Mouse (Mus musculus): ENCODE measurements around the gene Dedd. TPM values are rescaled to one million over a fixed set of nuclear protein-coding genes. Genes with fewer than 3 reads are reported as not detected.

Dedd gene
- total RNA-seq, 1 experiment: 23.9 TPM

GRCm38 (mm10) chr1:171369845-171370556 lies 41.1 kb downstream of the Dedd start, which contains the start of gene Nectin4:
TSS of gene Nectin4 (plus strand) at chr1:171370099.
- TF ChIP-seq MAFK (IDR thresholded peaks at IDR 0.05; ENCODE audit: insufficient read depth, low read depth, low read length) (no peak), ZNF384 (IDR thresholded peaks at IDR 0.05; ENCODE audit: low read depth, low read length) (no peak), ZC3H11A (IDR thresholded peaks at IDR 0.05; ENCODE audit: borderline replicate concordance, low read depth, low read length) (no peak), CHD2 (IDR thresholded peaks at IDR 0.05; ENCODE audit: low read depth, low read length) (no peak), HCFC1 (IDR thresholded peaks at IDR 0.05; ENCODE audit: borderline replicate concordance, insufficient read depth, low read length) (no peak)
- Histone ChIP-seq H3K9me3 (ENCODE audit: control insufficient read depth, insufficient read depth, low read depth, low read length) (no peaks in the 10 kb centered on the region), H3K9ac (ENCODE audit: insufficient read depth, low read depth, low read length, poor library complexity, severe bottlenecking) (no peak within 1 kb of the TSS), H3K4me3 (ENCODE audit: insufficient read depth in 1 of 2, low read depth in 1 of 2, low read length in 2 of 2, poor library complexity in 1 of 2, severe bottlenecking in 1 of 2) (peak within 1 kb of the TSS; percentile 0 to 43; a peak in 2 of 4 replicates), H3K4me1 (ENCODE audit: control insufficient read depth in 2 of 2, insufficient read depth in 2 of 2, low read length in 2 of 2, poor library complexity in 1 of 2) (peaks cover 5 to 26% of the 10 kb centered on the region in 2 experiments; a peak in 3 of 4 replicates), H3K27ac (ENCODE audit: insufficient read depth, low read depth, low read length, poor library complexity, severe bottlenecking) (no peak within 1 kb of the TSS), H3K36me3 (ENCODE audit: control insufficient read depth, insufficient read depth, low read length, poor library complexity, severe bottlenecking) (no peaks in the 10 kb centered on the region)
- in situ Hi-C loops (cut with MboI; ENCODE audit: low sequenced_read_pairs in 2 of 2, unreplicated experiment in 2 of 2): no loop called here
- no peak for DNase-seq (ENCODE audit: low read depth, low spot score)

GRCm38 (mm10) chr1:171372880-171373279 lies 43.9 kb downstream of the Dedd start:
- peaks cover 5 to 37% of the 10 kb centered on the region in 2 experiments; a peak in 3 of 4 replicates for H3K4me1 ChIP-seq (ENCODE audit: control insufficient read depth in 2 of 2, insufficient read depth in 2 of 2, low read length in 2 of 2, poor library complexity in 1 of 2)
- H3K4me3 ChIP-seq (ENCODE audit: insufficient read depth in 1 of 2, low read depth in 1 of 2, low read length in 2 of 2, poor library complexity in 1 of 2, severe bottlenecking in 1 of 2): no peak overlapping the region
- no peak overlapping the region for H3K9ac ChIP-seq (ENCODE audit: insufficient read depth, low read depth, low read length, poor library complexity, severe bottlenecking)
- in situ Hi-C loops (cut with MboI; ENCODE audit: low sequenced_read_pairs in 2 of 2, unreplicated experiment in 2 of 2): no loop called here
- no peak overlapping the region for H3K27ac ChIP-seq (ENCODE audit: insufficient read depth, low read depth, low read length, poor library complexity, severe bottlenecking)
- H3K9me3 ChIP-seq (ENCODE audit: control insufficient read depth, insufficient read depth, low read depth, low read length): no peaks in the 10 kb centered on the region
- DNase-seq (ENCODE audit: low read depth, low spot score): no peak
- no peaks in the 10 kb centered on the region for H3K36me3 ChIP-seq (ENCODE audit: control insufficient read depth, insufficient read depth, low read length, poor library complexity, severe bottlenecking)
- no peak for TF ChIP-seq ZNF384 (IDR thresholded peaks at IDR 0.05; ENCODE audit: low read depth, low read length)
- TF ChIP-seq CHD2 (IDR thresholded peaks at IDR 0.05; ENCODE audit: low read depth, low read length): no peak
- no peak for TF ChIP-seq ZC3H11A (IDR thresholded peaks at IDR 0.05; ENCODE audit: borderline replicate concordance, low read depth, low read length)
- TF ChIP-seq MAFK (IDR thresholded peaks at IDR 0.05; ENCODE audit: insufficient read depth, low read depth, low read length): no peak
- TF ChIP-seq HCFC1 (IDR thresholded peaks at IDR 0.05; ENCODE audit: borderline replicate concordance, insufficient read depth, low read length): no peak

DNA sequence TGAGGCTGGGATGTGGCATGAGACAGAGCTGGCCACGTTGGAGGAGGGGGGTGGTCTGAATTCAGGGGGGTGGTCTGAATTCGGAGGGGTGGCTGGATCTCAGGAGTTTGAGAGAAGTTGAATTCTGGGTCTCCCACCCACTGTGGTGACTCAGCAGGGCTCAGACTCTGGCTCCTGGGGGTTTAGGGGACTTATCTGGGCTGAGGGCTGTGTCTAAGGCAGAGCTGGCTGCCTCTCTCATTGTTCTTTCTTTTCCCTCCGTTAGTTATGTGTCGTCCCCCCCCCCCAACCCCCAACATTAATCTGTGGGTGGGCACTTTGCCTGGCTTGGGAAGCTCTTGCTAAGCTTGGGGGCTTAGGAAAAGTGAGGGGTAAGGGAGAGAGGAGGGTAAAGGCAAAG lies 45.0 kb downstream of the Dedd start:
- no peak for DNase-seq (ENCODE audit: low read depth, low spot score)
- no peak overlapping the region for H3K27ac ChIP-seq (ENCODE audit: insufficient read depth, low read depth, low read length, poor library complexity, severe bottlenecking)
- in situ Hi-C loops (cut with MboI; ENCODE audit: low sequenced_read_pairs in 2 of 2, unreplicated experiment in 2 of 2): no loop called here
- H3K36me3 ChIP-seq (ENCODE audit: control insufficient read depth, insufficient read depth, low read length, poor library complexity, severe bottlenecking): no peaks in the 10 kb centered on the region
- peaks cover 5 to 37% of the 10 kb centered on the region in 2 experiments; a peak in 3 of 4 replicates for H3K4me1 ChIP-seq (ENCODE audit: control insufficient read depth in 2 of 2, insufficient read depth in 2 of 2, low read length in 2 of 2, poor library complexity in 1 of 2)
- H3K9me3 ChIP-seq (ENCODE audit: control insufficient read depth, insufficient read depth, low read depth, low read length): no peaks in the 10 kb centered on the region
- no peak overlapping the region for H3K4me3 ChIP-seq (ENCODE audit: insufficient read depth in 1 of 2, low read depth in 1 of 2, low read length in 2 of 2, poor library complexity in 1 of 2, severe bottlenecking in 1 of 2)
- H3K9ac ChIP-seq (ENCODE audit: insufficient read depth, low read depth, low read length, poor library complexity, severe bottlenecking): no peak overlapping the region; the same call in 1 of the 2 replicates
- TF ChIP-seq HCFC1 (IDR thresholded peaks at IDR 0.05; ENCODE audit: borderline replicate concordance, insufficient read depth, low read length) (no peak), ZNF384 (IDR thresholded peaks at IDR 0.05; ENCODE audit: low read depth, low read length) (no peak), ZC3H11A (IDR thresholded peaks at IDR 0.05; ENCODE audit: borderline replicate concordance, low read depth, low read length) (no peak)

DNA sequence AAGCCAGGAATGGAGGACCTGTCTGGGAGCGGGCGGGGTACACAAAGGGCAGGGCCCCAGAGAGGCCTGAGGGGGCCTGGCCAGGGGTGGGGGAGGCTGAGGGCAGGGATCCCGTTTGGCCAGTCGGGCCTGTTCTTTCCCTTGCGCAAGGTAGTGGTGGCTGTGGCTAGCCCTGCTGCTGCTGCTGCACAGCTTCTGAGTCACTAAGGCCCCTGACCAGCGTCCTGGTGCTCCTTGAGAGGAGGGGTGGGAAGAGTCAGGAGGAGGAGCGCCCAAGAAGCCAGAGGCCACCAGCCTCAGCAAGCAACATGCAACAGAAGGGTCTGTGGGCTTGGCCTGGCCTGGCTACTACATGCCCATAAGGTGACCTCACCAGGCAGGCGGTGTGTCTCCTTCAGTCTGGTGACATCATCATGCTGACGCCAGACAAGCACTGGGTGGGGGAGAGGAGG lies 46.7 kb downstream of the Dedd start:
- H3K9ac ChIP-seq (ENCODE audit: insufficient read depth, low read depth, low read length, poor library complexity, severe bottlenecking): no peak overlapping the region
- in situ Hi-C loops (cut with MboI; ENCODE audit: low sequenced_read_pairs in 2 of 2, unreplicated experiment in 2 of 2): no loop called here
- H3K36me3 ChIP-seq (ENCODE audit: control insufficient read depth, insufficient read depth, low read length, poor library complexity, severe bottlenecking): no peaks in the 10 kb centered on the region
- DNase-seq (ENCODE audit: low read depth, low spot score): no peak
- H3K27ac ChIP-seq (ENCODE audit: insufficient read depth, low read depth, low read length, poor library complexity, severe bottlenecking): no peak overlapping the region
- H3K4me3 ChIP-seq (ENCODE audit: insufficient read depth in 1 of 2, low read depth in 1 of 2, low read length in 2 of 2, poor library complexity in 1 of 2, severe bottlenecking in 1 of 2): no peak overlapping the region
- no peak for TF ChIP-seq ZC3H11A (IDR thresholded peaks at IDR 0.05; ENCODE audit: borderline replicate concordance, low read depth, low read length)
- peaks cover 5 to 39% of the 10 kb centered on the region in 2 experiments; a peak in 3 of 4 replicates for H3K4me1 ChIP-seq (ENCODE audit: control insufficient read depth in 2 of 2, insufficient read depth in 2 of 2, low read length in 2 of 2, poor library complexity in 1 of 2)
- H3K9me3 ChIP-seq (ENCODE audit: control insufficient read depth, insufficient read depth, low read depth, low read length): no peaks in the 10 kb centered on the region
